Mouse (Mus musculus): ENCODE results near the gene Mdc1.

Gene Mdc1

DNA sequence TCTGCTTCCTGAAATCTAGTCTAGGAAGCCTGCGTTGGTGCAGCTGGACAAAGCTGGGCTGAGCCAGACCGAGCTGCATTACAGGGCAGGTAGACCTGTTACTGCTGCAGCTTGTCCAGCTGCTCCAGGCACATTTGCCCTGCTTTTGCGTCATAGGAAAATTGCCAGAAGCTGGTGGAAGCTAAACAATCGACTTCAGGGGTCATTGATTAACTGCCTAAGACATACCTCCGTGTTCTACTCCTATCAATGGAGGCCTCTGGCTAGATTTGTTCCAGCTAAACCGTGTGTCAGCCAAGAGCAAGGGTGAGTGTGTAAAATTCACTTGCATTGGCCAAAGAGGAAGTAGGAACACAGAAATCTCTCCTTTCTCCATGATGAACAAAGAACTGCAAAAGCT lies 26.6 kb upstream of the Mdc1 start:
- Histone ChIP-seq H3K36me3 (ENCODE audit: control insufficient read depth, insufficient read depth, low read length, poor library complexity, severe bottlenecking) (no peaks in the 10 kb centered on the region), H3K27me3 (ENCODE audit: control insufficient read depth, insufficient read depth, low read length, poor library complexity, severe bottlenecking) (no peaks in the 10 kb centered on the region)
- DNase-seq (ENCODE audit: low read depth, low spot score) = no peak

DNA sequence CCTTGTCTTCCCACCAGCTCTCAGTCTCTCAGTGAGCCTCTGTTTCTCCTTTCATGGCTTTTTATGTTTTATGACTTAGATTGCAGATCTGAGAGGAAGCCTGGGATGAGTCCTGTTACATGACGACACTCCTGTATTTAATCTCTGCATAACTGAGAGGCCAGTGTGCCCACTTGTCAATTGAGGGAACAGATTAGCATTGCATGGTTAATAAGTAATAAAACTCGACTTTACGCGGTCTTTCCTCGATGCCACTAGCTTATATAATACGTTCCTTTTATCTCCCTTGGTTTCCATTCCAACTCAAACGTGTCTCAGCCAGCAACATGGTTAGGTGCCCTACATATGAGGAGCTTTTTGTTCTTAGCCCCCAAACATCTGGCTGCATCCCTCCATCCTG lies 25.5 kb upstream of the Mdc1 start:
- DNase-seq (ENCODE audit: low read depth, low spot score) = no peak
- Histone ChIP-seq H3K36me3 (ENCODE audit: control insufficient read depth, insufficient read depth, low read length, poor library complexity, severe bottlenecking) (no peaks in the 10 kb centered on the region), H3K27me3 (ENCODE audit: control insufficient read depth, insufficient read depth, low read length, poor library complexity, severe bottlenecking) (no peaks in the 10 kb centered on the region)

DNA sequence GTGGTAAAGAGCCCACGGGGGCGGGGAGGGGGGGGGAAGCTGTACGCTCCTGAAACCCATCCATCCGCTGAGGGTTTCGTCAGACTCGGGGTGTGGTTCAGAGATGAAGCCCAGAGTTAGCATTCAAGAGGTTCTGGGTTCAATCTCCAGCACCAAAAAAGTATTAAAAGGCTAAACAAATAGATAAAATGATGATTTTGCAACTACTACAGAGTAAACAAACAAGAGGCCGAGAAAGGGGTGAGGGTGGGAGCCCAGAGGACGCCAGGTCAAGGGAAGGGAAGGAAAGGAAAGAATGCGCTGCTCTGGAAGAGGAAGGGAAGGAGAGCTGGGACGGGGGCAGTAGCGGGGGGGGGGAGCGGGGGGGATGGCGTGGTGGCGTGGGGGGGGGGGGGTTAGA lies 24.6 kb upstream of the Mdc1 start:
- no peak for DNase-seq (ENCODE audit: low read depth, low spot score)
- H3K36me3 ChIP-seq (ENCODE audit: control insufficient read depth, insufficient read depth, low read length, poor library complexity, severe bottlenecking) = no peaks in the 10 kb centered on the region
- no peaks in the 10 kb centered on the region for H3K27me3 ChIP-seq (ENCODE audit: control insufficient read depth, insufficient read depth, low read length, poor library complexity, severe bottlenecking)

DNA sequence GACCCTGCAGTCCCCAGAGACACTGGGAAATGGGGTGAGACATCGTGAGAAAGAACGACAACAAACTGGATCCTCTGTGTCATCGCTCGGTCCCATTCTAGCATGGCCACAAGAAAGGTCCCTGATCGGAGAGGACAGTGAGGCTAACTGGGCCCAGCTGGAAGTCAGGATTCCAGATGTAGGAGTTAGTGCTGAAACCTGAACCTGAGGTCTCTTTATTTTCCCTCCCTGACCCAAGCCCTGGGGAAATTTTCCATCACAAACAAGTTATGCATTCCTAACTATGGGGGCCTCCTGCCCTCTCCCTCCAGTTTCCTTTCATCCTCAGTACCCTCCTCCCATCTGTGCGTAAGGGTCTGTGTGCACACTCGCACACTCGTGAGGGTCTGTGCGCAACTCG lies 24.1 kb upstream of the Mdc1 start:
- no peaks in the 10 kb centered on the region for H3K36me3 ChIP-seq (ENCODE audit: control insufficient read depth, insufficient read depth, low read length, poor library complexity, severe bottlenecking)

DNA sequence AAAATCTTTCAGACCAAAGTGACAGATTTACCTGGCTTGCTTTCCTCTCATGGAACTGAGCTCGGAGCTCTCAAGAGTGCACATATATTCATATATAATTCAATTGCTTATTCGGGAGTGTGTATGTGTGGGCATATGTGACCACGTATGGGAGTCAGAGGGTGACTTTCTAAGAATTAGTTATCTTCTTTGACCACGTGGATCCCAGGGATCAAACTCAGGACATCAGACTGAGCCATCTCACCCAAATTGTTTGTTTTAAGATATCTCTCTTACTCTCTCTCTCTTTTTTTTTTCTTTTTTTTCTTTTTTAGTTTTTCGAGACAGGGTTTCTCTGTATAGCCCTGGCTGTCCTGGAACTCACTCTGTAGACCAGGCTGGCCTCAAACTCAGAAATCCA lies 21.2 kb upstream of the Mdc1 start:
- Histone ChIP-seq H3K36me3 (ENCODE audit: control insufficient read depth, insufficient read depth, low read length, poor library complexity, severe bottlenecking) (no peaks in the 10 kb centered on the region), H3K27me3 (ENCODE audit: control insufficient read depth, insufficient read depth, low read length, poor library complexity, severe bottlenecking) (no peaks in the 10 kb centered on the region)

More for the DNA sequence above, 24.1 kb upstream of the Mdc1 start:
- H3K27me3 ChIP-seq (ENCODE audit: control insufficient read depth, insufficient read depth, low read length, poor library complexity, severe bottlenecking) = no peaks in the 10 kb centered on the region
- DNase-seq (ENCODE audit: low read depth, low spot score) = no peak

DNA sequence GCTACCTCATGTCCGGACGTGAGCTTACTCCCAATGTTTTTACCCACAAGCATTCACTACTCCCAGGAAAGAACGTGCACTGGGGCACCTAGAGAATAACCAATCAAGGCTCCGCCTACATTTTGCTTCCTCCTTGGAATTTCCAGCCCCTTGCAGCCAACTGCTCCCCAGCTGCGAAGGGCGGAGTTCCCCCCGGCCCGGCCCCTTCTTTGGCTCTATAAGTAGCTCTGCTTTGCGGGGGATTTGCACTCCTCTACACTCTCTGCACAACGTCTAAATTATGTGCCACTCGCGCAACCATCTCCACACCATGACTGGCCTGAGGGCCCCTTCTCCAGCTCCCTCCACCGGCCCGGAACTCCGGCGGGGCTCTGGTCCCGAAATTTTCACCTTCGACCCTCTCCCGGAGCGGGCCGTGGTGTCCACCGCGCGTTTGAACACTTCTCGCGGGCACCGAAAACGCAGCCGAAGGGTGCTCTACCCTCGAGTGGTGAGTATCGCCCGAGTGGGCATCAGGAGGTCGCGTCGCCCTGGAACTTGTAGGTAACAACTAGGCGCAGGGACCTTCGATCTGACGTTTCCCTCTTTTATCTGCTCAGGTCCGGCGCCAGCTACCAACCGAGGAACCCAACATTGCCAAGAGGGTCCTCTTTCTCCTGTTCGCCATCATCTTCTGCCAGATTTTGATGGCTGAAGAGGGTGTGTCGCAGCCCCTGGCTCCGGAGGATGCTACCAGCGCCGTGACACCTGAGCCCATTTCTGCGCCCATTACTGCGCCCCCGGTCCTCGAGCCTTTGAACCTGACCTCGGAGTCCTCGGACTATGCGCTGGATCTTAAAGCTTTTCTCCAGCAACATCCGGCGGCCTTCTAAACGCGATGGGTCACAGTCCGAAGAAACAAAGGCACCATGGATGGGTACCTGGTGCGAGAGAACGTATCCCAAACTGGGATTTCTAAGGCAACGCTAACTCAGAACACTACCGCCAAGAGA lies 19.6 kb upstream of the Mdc1 start, which contains the start of gene Ier3:
Gene Ier3, plus strand, starts transcription at position 246 of the 992 bp plus-strand sequence.
- DNase-seq (ENCODE audit: low read depth, low spot score) = peak; percentile 44
- Histone ChIP-seq H3K27me3 (ENCODE audit: control insufficient read depth, insufficient read depth, low read length, poor library complexity, severe bottlenecking) (no peaks in the 10 kb centered on the region), H3K36me3 (ENCODE audit: control insufficient read depth, insufficient read depth, low read length, poor library complexity, severe bottlenecking) (no peaks in the 10 kb centered on the region)

More for the DNA sequence above, 21.2 kb upstream of the Mdc1 start:
- no peak for DNase-seq (ENCODE audit: low read depth, low spot score)

DNA sequence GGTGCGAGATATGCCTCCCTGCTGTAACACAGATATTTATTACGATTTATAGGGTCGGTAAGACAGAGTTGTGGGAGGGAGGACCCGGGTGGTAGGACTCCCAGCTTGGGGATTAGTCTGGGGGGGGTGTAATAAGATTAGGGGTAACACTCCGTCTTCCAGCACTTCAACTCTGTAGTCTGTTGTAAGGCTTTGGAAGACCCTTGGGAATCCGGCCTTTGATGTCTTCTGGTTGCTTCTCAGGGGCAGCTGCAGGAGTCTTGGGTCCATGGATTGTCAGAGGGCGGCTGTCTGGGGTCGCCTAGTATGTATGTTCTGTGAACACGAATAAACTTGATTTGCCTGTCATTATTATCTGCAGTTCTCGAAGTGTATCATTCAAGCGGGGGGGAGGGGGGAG lies 18.8 kb upstream of the Mdc1 start:
- Histone ChIP-seq H3K27me3 (ENCODE audit: control insufficient read depth, insufficient read depth, low read length, poor library complexity, severe bottlenecking) (no peaks in the 10 kb centered on the region), H3K36me3 (ENCODE audit: control insufficient read depth, insufficient read depth, low read length, poor library complexity, severe bottlenecking) (no peaks in the 10 kb centered on the region)
- no peak for DNase-seq (ENCODE audit: low read depth, low spot score)

DNA sequence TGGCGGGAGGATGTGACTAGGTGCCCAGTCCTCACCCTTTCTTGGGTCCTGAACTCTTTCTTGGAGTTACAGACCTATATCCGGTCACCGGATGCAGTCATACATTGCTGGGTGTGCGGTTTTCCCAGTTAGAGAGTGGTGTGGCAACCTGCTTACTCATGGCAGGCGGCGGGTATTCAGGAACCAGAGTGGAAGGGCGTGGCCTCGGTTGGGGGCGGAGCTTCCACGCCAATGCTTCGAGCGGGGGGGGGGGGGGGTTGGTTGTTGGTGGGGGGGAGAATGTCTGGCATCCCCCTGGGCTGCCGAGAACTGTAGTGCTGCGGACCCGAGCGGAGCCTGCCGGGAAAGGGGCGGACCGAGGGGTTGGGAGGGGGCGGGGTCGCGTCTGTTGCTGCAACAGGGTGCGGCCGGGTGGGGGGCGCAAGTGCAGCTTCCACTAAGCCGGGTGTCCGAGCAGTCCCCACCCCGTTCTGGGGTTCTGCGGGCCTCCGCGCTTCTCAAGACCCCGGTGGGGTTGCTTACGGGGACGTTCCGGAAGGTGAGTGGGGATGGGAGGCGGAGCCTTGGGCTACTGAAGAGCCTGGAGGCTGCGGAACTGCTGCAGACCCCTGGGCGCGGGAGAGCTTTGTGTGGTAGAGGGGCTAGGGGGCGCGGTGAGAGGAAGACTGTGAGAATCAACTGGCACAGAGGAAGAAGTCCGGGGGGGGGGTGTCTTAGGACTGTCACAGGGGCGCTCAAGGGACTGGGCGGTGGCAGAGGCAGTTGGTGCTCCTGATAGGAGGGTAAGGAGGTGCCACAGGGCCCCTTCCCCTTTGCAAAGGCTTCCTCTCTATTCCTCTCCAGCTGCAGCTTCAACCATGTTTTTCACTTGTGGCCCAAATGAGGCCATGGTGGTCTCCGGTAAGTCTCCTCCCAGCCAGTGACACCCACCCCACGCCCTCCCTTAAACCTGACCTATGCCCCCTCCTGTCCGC lies 18.1 kb upstream of the Mdc1 start, which contains the start of gene Flot1:
Gene Flot1, plus strand, starts transcription at position 267 of the 974 bp plus-strand sequence.
- DNase-seq (ENCODE audit: low read depth, low spot score) = peak; percentile 79
- no peaks in the 10 kb centered on the region for H3K27me3 ChIP-seq (ENCODE audit: control insufficient read depth, insufficient read depth, low read length, poor library complexity, severe bottlenecking)
- no peaks in the 10 kb centered on the region for H3K36me3 ChIP-seq (ENCODE audit: control insufficient read depth, insufficient read depth, low read length, poor library complexity, severe bottlenecking)

DNA sequence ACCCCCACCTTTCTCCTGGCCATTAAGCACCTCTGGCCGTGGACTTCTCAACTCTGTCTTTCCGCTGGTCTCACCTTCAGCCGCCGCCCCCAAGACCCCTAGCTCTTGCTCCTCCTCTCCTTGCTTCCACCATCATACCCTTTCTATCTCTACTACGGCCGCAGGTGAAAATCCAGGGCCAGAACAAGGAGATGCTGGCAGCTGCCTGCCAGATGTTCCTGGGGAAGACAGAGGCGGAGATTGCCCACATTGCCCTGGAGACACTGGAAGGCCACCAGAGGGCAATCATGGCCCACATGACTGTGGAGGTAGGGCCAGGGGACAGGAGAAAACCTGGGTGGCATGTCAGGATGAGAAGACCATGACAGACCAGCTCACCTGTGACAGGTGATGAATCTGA lies 16.9 kb upstream of the Mdc1 start:
- DNase-seq (ENCODE audit: low read depth, low spot score) = peak; percentile 37
- H3K27me3 ChIP-seq (ENCODE audit: control insufficient read depth, insufficient read depth, low read length, poor library complexity, severe bottlenecking) = no peaks in the 10 kb centered on the region
- H3K36me3 ChIP-seq (ENCODE audit: control insufficient read depth, insufficient read depth, low read length, poor library complexity, severe bottlenecking) = no peaks in the 10 kb centered on the region

DNA sequence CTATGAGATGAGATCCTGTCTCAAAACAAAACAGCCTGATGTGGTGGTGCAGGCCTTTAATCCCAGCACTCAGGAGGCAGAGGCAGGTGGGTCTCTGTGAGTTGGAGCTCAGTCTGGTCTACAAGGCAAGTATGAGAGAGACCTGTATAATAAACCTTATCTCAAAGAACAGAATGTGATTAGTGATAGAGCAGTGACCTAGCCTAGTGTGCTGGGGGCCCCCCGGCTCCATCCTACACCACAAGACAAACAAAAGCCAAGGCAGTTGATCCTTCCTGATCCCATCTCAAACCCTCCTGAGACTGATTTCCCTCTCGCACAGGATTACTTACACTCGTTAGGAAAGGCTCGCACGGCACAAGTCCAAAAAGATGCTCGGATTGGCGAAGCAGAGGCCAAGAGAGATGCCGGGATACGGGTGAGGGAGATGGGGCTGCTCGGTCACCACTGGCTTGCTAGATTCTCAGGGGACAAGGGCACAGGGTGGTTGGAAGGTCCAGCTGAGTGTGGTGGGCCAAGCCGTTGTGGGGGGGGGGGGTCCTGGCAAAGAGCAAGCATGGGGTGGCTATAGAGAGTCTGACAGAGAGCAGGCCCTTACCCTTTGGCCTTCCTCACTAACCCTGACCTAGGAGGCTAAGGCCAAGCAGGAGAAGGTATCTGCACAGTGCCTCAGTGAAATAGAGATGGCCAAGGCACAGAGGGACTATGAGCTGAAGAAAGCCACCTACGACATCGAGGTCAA lies 16.0 kb upstream of the Mdc1 start:
- DNase-seq (ENCODE audit: low read depth, low spot score) = no peak

DNA sequence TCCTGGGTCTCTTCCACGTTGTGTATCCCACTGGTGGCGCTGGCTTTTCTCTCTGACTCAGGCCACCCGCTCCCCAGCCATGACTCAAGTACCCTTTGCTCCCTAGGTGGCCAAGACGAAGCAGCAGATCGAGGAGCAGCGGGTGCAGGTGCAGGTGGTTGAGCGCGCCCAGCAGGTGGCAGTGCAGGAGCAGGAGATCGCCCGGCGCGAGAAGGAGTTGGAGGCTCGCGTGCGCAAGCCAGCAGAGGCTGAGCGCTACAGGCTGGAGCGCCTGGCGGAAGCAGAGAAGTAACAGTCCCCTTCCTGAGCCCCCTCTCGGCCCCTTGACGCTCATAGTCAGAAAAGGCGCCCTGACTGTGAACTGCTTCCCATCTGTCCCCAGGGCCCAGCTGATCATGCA lies 11.6 kb upstream of the Mdc1 start:
- Histone ChIP-seq H3K27me3 (ENCODE audit: control insufficient read depth, insufficient read depth, low read length, poor library complexity, severe bottlenecking) (no peaks in the 10 kb centered on the region), H3K36me3 (ENCODE audit: control insufficient read depth, insufficient read depth, low read length, poor library complexity, severe bottlenecking) (peaks cover 10% of the 10 kb centered on the region)
- DNase-seq (ENCODE audit: low read depth, low spot score) = peak; percentile 94

More for the DNA sequence above, 16.0 kb upstream of the Mdc1 start:
- Histone ChIP-seq H3K36me3 (ENCODE audit: control insufficient read depth, insufficient read depth, low read length, poor library complexity, severe bottlenecking) (no peaks in the 10 kb centered on the region), H3K27me3 (ENCODE audit: control insufficient read depth, insufficient read depth, low read length, poor library complexity, severe bottlenecking) (no peaks in the 10 kb centered on the region)

DNA sequence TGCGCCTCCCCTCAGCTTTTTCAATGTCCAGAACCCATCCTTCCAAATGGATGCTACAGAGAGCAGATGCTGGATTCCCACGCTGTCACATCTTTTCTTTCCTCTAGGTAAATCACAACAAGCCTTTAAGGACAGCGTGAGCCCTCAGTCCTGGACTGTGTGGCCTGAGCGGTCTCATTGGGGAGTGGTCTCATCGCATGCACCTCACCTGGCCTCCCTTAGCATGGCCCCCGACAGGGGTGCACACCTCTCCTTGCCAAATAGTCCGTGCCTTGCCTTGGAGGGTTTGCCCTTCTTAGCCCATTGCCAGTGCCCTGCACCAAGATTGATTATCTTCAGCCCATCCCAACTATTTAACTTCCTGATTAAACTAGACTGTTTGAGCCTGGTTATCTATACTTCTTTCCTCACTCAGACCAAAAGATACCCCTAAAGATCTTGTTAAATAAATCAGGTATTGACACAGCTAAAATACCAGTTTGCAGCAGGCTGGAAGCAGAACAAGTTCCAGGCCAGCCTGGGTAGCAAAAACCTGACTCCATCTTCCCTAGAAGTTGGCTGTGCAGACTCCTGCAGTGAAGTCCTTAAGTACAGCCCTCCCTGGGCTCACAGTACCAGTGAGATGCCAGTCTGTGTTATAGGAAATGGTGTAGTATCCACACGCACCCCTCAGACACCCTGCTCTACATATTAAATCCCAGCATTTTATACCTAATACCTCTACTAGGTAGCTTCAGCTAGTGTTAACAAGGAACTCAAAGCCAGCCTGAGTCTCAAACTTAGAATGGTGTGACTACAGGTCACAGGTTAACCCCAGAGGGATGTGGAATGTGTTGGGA lies 8.7 kb upstream of the Mdc1 start:
- H3K27me3 ChIP-seq (ENCODE audit: control insufficient read depth, insufficient read depth, low read length, poor library complexity, severe bottlenecking) = no peaks in the 10 kb centered on the region
- H3K36me3 ChIP-seq (ENCODE audit: control insufficient read depth, insufficient read depth, low read length, poor library complexity, severe bottlenecking) = peaks cover 15% of the 10 kb centered on the region
- no peak for DNase-seq (ENCODE audit: low read depth, low spot score)

DNA sequence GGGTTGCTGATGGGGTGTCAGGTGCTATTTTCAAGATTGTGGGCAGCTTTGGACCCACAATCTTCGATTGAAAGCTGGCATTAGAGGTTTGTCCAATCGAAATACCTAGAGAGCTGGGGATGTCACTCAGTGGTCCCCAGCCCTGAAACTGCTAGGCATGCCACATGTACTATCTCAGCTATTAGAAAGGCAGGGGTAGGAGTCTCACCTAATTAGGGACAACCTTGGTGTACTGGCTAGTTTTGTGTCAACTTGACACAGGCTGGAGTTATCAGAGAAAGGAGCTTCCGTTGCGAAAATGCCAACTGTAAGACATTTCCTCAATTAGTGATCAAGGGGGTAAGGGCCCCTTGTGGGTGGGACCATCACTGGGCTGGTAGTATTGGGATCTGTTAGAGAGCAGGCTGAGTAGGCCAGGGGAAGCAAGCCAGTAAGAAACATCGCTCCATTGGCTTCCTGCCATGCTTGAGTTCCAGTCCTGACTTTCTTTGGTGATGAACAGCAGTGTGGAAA lies 8.0 kb upstream of the Mdc1 start:
- peaks cover 15% of the 10 kb centered on the region for H3K36me3 ChIP-seq (ENCODE audit: control insufficient read depth, insufficient read depth, low read length, poor library complexity, severe bottlenecking)
- DNase-seq (ENCODE audit: low read depth, low spot score) = no peak
- H3K27me3 ChIP-seq (ENCODE audit: control insufficient read depth, insufficient read depth, low read length, poor library complexity, severe bottlenecking) = no peaks in the 10 kb centered on the region
